Mouse (Mus musculus) embryonic fibroblast, embryonic 13.5 days (primary cell): Measurements from ENCODE around the gene Rsrp1.

Source experiments
- CTCF ChIP-seq: IDR thresholded peaks from 2 replicates; pipeline ENCODE4 v1.5.1; 2011; ENCODE audit warnings: mild to moderate bottlenecking, control low read depth, low read length, moderate library complexity, borderline replicate concordance; ENCODE audit not compliant: insufficient read depth
- POLR2A ChIP-seq: IDR thresholded peaks from 2 replicates; pipeline ENCODE4 v1.6.1; 2011; ENCODE audit warnings: low read depth, mild to moderate bottlenecking, control low read depth, low read length, moderate library complexity

- TF ChIP-seq POLR2A (no peak), CTCF (no peak)
Measured at GRCm38 (mm10) chr4:134918381-134918780, 5.0 kb upstream of the Rsrp1 start.
